Mouse (Mus musculus): ENCODE results near the gene Nfix.
A peak's percentile ranks its signal among the peaks of the same experiment; 100 is the strongest.

- no peak for TF ChIP-seq CTCF (IDR thresholded peaks at IDR 0.05; ENCODE audit: borderline replicate concordance, insufficient read depth, low read depth, low read length)
- peak; percentile 14; the same call in 1 of the 2 replicates for TF ChIP-seq POLR2A (IDR thresholded peaks at IDR 0.05; ENCODE audit: borderline replicate concordance, insufficient read depth, low read length)
Measured at GRCm38 (mm10) chr8:84799999-84800831, at the start of gene Nfix.

Measured in cerebellum, adult 2 months (tissue).